Mouse (Mus musculus) myocyte (in vitro differentiated cells): Measurements from ENCODE around the gene Olfr135. TPM values are rescaled to one million over a fixed set of nuclear protein-coding genes. Genes with fewer than 3 reads are reported as not detected.

Experiments used
- H3K27me3 ChIP-seq: one replicate; pipeline ENCODE4 v1.6.1; 2011; ENCODE audit not compliant: control insufficient read depth, insufficient read depth, insufficient read length
- H3K36me3 ChIP-seq: one replicate; pipeline ENCODE4 v1.6.1; 2011; ENCODE audit not compliant: control insufficient read depth, insufficient read depth
- H3K4me2 ChIP-seq: one replicate; pipeline ENCODE4 v1.6.1; 2011; ENCODE audit warnings: low read depth, control low read depth
- H3K4me3 ChIP-seq: one replicate; pipeline ENCODE4 v1.5.1; 2011; ENCODE audit warnings: mild to moderate bottlenecking, control low read depth, moderate library complexity
- H3K79me2 ChIP-seq: one replicate; pipeline ENCODE4 v1.6.1; 2011; ENCODE audit not compliant: control insufficient read depth, insufficient read depth
- H3ac ChIP-seq: one replicate; pipeline ENCODE4 v1.6.1; 2011; ENCODE audit not compliant: control insufficient read depth, insufficient read length
- CEBPB ChIP-seq: IDR thresholded peaks from 2 replicates; pipeline ENCODE4 v1.6.1; 2011; ENCODE audit warnings: mild to moderate bottlenecking, moderate library complexity; ENCODE audit not compliant: poor library complexity, insufficient read depth, severe bottlenecking
- E2F4 ChIP-seq: IDR thresholded peaks from one replicate; pipeline ENCODE4 v1.6.1; 2011; ENCODE audit warnings: mild to moderate bottlenecking, control low read depth, moderate library complexity; ENCODE audit not compliant: insufficient read depth
- MAX ChIP-seq: IDR thresholded peaks from one replicate; pipeline ENCODE4 v1.6.1; 2011; ENCODE audit warnings: low read depth, mild to moderate bottlenecking, control low read depth
- MYOD1 ChIP-seq, 3 experiments: IDR thresholded peaks; one replicate each; pipeline ENCODE4 v1.6.1; 2011; ENCODE audit warnings: control low read depth in 2 of 3, low read depth in 2 of 3, mild to moderate bottlenecking in 2 of 3, moderate library complexity in 1 of 3; ENCODE audit not compliant: insufficient read length in 2 of 3, control insufficient read depth in 1 of 3
- MYOG ChIP-seq, 3 experiments: IDR thresholded peaks; one replicate each; pipeline ENCODE4 v1.6.1; 2011; ENCODE audit warnings: control low read depth in 2 of 3, low read depth in 2 of 3, mild to moderate bottlenecking in 2 of 3; ENCODE audit not compliant: insufficient read length in 2 of 3, control insufficient read depth in 1 of 3, insufficient read depth in 1 of 3
- POLR2A ChIP-seq: IDR thresholded peaks from one replicate; pipeline ENCODE4 v1.6.1; 2011; ENCODE audit warnings: low read depth, mild to moderate bottlenecking, control low read depth, moderate library complexity; ENCODE audit not compliant: insufficient read length
- POLR2AphosphoS2 ChIP-seq: IDR thresholded peaks from one replicate; pipeline ENCODE4 v1.6.1; 2011; ENCODE audit warnings: low read depth, control low read depth; ENCODE audit not compliant: insufficient read length
- REST ChIP-seq: IDR thresholded peaks from one replicate; pipeline ENCODE4 v1.6.1; 2011; ENCODE audit warnings: mild to moderate bottlenecking, control low read depth, moderate library complexity; ENCODE audit not compliant: insufficient read depth, insufficient read length
- SRF ChIP-seq: IDR thresholded peaks from one replicate; pipeline ENCODE4 v1.6.1; 2011; ENCODE audit warnings: low read depth; ENCODE audit not compliant: control insufficient read depth, insufficient read length
- TCF12 ChIP-seq: IDR thresholded peaks from one replicate; pipeline ENCODE4 v1.6.1; 2011; ENCODE audit warnings: mild to moderate bottlenecking, control low read depth; ENCODE audit not compliant: poor library complexity, insufficient read depth, severe bottlenecking
- TCF3 ChIP-seq: IDR thresholded peaks from one replicate; pipeline ENCODE4 v1.6.1; 2011; ENCODE audit warnings: low read depth, control low read depth; ENCODE audit not compliant: insufficient read length
- USF1 ChIP-seq: IDR thresholded peaks from one replicate; pipeline ENCODE4 v1.6.1; 2011; ENCODE audit warnings: low read depth, mild to moderate bottlenecking, control low read depth, moderate library complexity
- polyA plus RNA-seq: library from polyadenylated mRNA; unstranded; fragments of >200 nt; fragmentation: generic; extraction: Trizol; gene quantifications from one replicate; pipeline ENCODE4 v1.2.1, GENCODE M21; 2012; ENCODE audit warnings: missing spikeins

The Olfr135 gene
- polyA plus RNA-seq, result not detected

- no peaks in the 10 kb centered on the region for H3K36me3 ChIP-seq
- TF ChIP-seq E2F4 (no peak), SRF (no peak), TCF12 (no peak), POLR2AphosphoS2 (no peak), TCF3 (no peak), MYOD1 (IDR thresholded peaks at IDR 0.05; ENCODE audit: control insufficient read depth in 1 of 3, insufficient read length in 2 of 3, low read depth in 2 of 3) (no peak), MAX (no peak), USF1 (no peak), MYOG (IDR thresholded peaks at IDR 0.05; ENCODE audit: control insufficient read depth in 1 of 3, insufficient read depth in 1 of 3, insufficient read length in 2 of 3, low read depth in 2 of 3) (no peak), CEBPB (no peak), POLR2A (no peak), REST (no peak)
- H3K4me2 ChIP-seq, result no peak within 1 kb of the TSS
- H3K79me2 ChIP-seq, result no peaks in the 10 kb centered on the region
- no peaks in the 10 kb centered on the region for H3K27me3 ChIP-seq
- no peak within 1 kb of the TSS for H3ac ChIP-seq
- H3K4me3 ChIP-seq, result no peak within 1 kb of the TSS
Observed at GRCm38 (mm10) chr17:38204035-38204434, at the start of gene Olfr135. Gene Olfr135 (plus strand): TSS chr17:38204335.

GRCm38 (mm10) chr17:38171088-38171487 lies 33.0 kb upstream of the Olfr135 start, which contains the start of gene Olfr134:
Gene Olfr134 (plus strand): TSS chr17:38171388.
- no peak within 1 kb of the TSS for H3K4me2 ChIP-seq
- no peaks in the 10 kb centered on the region for H3K36me3 ChIP-seq
- TF ChIP-seq MAX (no peak), USF1 (no peak), MYOD1 (IDR thresholded peaks at IDR 0.05; ENCODE audit: control insufficient read depth in 1 of 3, insufficient read length in 2 of 3, low read depth in 2 of 3) (no peak), E2F4 (no peak), MYOG (IDR thresholded peaks at IDR 0.05; ENCODE audit: control insufficient read depth in 1 of 3, insufficient read depth in 1 of 3, insufficient read length in 2 of 3, low read depth in 2 of 3) (no peak), REST (no peak)
- no peaks in the 10 kb centered on the region for H3K27me3 ChIP-seq
- H3K79me2 ChIP-seq, result no peaks in the 10 kb centered on the region
- no peak within 1 kb of the TSS for H3ac ChIP-seq
- H3K4me3 ChIP-seq, result no peak within 1 kb of the TSS

Other genes starting within 250 kb of the Olfr135 start
- not detected for gene Olfr129, start 144.3 kb upstream of the Olfr135 start, polyA plus RNA-seq
- not detected for gene Olfr130, start 140.4 kb upstream of the Olfr135 start, polyA plus RNA-seq
- not detected for gene Olfr131, start 115.6 kb upstream of the Olfr135 start, polyA plus RNA-seq
- gene Olfr132, start 69.8 kb upstream of the Olfr135 start, polyA plus RNA-seq, result not detected
- gene Olfr133, start 59.1 kb upstream of the Olfr135 start, polyA plus RNA-seq, result not detected
- gene Olfr134, start 32.9 kb upstream of the Olfr135 start, polyA plus RNA-seq, result not detected
- not detected for gene Olfr138, start 56.7 kb downstream of the Olfr135 start, polyA plus RNA-seq
- not detected for gene Olfr137, start 103.2 kb downstream of the Olfr135 start, polyA plus RNA-seq
- not detected for gene Olfr136, start 125.5 kb downstream of the Olfr135 start, polyA plus RNA-seq
- not detected for gene Esp36, start 215.8 kb downstream of the Olfr135 start, polyA plus RNA-seq